Mouse (Mus musculus): ENCODE data around the gene Olfr1411.

Olfr1411 gene

DNA sequence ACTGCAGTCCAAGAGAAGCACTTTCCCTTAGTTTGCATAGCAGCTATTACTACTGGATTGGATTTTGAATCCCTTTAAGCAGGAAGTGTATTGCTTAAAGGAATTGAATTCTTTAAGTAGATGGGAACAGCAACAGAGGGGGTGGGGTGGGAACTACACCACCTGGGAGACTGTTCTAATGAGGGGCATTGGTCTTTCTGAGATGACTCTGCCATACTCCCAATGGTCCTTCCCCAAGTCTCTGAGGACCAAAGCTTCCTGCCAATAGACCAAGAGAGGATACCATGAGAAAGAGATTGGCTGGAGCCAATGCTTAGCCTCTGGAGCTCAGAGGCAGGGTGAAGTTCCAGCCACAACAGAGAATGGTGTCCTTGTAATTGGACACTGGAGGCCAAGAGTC lies at the start of gene Olfr1411:
Gene Olfr1411 (plus strand): TSS at position 301 of the 400 bp plus-strand sequence.
- DNase-seq (ENCODE audit: low spot score in 2 of 2), result no peak

DNA sequence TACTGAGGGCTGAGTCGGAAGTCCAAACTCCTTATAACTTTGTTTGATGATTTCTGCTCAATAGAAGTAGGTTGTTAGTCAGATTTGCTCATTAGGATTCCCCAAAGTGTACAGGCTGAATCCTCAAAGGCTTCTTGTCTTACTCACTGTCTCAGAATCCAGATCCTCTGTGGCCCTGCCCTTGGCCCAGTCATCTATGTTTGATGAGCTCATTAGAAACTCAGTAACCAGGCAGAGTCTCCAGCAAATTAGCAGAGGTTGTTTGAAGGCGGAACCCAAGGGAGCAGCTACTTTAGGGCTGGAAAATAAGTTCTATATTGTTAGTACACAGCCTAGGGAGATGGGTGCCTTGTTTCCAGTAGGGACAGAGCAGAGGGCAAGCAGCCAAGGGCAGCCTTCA lies 48.3 kb upstream of the Olfr1411 start:
- DNase-seq (ENCODE audit: low spot score in 2 of 2), result no peak

DNA sequence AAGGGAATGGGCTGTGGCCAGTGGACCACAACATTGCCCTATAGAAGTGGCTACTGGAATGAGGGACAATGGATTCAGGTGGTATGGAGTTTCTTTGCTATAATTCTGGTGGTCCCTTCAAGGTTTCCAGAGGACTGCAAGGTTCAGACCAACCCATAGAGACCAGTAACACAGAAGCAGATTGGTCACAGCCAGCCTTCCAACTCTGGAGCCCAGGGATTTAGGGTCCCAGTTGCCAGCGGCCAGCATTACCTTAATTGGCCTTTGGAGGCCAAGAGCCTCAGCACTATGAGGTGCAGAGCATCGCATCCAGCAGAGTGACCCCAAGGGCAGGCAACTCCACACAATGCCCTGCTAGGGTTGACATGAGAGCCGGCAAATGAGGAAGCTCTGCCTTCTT lies 23.2 kb upstream of the Olfr1411 start, which contains the start of gene Olfr1413:
Gene Olfr1413 (plus strand): TSS at position 301 of the 400 bp plus-strand sequence.
- no peak for DNase-seq (ENCODE audit: low spot score in 2 of 2)

DNA sequence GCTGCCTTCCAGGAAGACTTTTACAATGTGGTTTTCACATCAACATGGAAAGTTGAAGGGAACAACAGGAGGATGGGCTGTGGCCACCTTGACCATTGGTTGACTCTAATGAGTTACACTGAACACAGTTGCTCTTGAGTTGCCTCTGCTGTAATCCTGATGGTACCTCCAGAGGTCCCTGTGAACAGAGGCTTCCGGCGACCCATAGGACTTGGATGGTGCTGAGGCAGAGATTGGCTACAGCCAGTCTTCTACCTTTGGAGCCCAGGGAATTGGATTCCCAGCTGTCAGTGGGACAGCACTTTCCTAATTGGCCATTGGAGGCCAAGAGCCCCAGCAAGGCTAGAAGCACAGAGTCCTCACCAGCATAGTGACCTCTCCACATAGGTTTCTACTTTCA lies 8.7 kb upstream of the Olfr1411 start, which contains the start of gene Olfr1412:
Gene Olfr1412 (plus strand): TSS at position 301 of the 400 bp plus-strand sequence.
- DNase-seq (ENCODE audit: low spot score in 2 of 2), result no peak

DNA sequence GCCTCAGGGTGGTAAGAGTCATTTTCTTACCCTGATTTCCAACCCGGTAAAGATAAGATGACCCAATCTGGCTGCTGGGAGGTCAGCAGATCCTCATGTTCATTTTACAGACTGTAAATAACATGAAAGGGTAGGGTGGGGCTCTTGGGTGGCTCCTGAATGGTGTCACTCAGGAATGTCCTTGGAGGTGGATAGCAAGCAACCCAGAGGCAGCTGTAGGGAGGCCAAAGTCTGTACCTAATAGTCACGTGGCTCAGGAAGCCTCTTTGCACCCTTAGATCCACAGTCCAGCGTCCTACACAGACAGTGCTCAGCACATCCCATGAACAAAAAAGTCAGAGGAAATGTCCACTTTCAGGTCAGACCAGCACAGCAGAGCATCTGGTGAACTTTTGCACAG lies 1.8 kb downstream of the Olfr1411 start:
- DNase-seq (ENCODE audit: low spot score in 2 of 2), result no peak

DNA sequence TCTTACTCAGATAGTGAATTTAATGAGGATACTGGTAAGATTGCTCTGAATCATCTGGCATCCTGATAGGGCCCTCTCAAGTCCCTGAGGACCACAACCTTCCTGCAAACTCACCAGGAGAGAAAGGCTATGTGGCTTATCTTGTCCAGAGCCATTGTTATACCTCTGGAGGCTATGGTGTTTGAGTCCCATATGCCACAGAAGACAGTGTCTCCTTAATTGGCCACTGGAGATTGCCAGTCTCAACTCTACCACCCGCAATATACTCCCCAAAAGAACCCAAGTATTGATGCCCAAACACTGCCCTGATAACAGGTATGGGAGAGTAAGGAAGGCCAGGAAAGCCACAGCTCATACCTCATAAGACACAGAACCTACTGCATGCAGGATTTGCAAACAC lies 11.3 kb downstream of the Olfr1411 start, which contains the start of gene Olfr1410:
Gene Olfr1410 (plus strand): TSS at position 301 of the 400 bp plus-strand sequence.
- no peak for DNase-seq (ENCODE audit: low spot score in 2 of 2)

DNA sequence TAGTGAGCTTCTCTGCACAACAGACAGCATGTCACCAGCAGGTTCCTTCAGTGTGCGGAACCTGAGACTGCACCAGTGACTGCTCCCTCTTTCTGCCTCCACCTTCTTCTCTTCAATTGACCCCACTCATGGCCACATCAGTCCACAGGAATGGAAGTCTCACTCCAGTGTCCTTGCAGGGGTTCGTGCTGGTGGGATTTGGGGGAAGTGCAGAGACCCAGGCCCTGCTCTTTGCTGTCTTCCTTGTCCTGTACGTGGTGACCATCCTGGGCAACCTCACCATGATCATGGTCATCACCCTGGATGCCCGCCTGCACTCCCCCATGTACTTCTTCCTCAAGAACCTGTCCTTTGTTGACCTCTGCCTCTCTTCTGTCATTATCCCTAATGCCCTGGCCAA lies 13.5 kb downstream of the Olfr1411 start:
- no peak for DNase-seq (ENCODE audit: low spot score in 2 of 2)

DNA sequence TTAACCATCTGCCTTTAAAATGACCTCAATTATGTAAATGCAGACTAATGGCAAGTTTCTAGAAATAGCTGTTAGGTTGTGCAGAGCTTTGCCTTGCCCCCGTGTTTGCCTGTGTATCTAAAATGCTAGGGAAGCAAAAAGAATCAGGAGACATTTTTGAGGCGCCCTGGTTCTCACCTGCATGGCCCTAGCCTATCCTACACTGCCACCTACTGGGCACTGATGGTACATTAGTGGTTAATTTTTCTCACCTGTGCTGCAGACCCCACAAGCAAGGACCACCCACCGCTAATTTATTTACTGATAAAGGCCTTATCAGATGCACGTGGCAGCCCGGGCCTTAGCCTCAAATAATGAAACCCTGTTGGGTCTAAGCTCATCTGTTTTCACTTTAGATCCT lies 16.8 kb downstream of the Olfr1411 start:
- peak in 1 of 2 experiments; percentile 22 for DNase-seq (ENCODE audit: low spot score in 2 of 2)

DNA sequence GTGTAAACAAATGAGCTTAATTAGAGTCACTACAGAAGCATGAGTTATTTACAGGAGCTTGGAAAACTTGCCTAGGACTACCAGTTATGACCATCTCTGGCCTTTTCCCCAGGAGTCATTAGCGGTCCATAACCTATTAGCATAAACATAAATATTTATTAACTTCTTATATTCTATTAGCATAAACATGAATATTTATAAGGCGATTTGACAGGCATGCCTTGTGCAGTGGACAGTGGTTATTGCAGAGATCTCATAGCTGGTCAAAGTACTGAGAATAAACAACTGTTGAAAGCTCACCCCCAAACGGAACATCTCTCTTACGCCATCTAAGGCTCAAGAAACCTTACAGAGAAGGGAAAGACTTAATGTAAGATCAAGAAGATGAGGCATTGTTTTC lies 19.0 kb downstream of the Olfr1411 start:
- no peak for DNase-seq (ENCODE audit: low spot score in 2 of 2)

DNA sequence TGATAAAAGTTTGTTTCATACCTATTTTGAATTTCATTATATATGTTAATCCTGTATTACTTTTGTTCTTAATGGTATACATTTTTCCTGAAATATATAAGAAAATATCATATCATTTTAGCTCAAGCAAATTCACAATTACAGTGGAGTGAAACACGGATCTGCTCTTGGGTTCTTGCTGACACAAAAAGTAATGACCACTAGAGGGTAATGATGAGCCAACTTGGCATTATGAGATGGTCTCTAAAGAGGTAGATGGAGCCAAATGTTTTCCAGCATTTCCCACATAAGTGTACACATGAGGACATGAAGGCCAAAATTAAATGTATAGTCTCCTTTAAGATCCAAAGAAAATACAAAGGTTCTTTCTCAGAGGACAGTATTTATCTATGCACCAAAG lies 20.3 kb downstream of the Olfr1411 start:
- no peak for DNase-seq (ENCODE audit: low spot score in 2 of 2)

DNA sequence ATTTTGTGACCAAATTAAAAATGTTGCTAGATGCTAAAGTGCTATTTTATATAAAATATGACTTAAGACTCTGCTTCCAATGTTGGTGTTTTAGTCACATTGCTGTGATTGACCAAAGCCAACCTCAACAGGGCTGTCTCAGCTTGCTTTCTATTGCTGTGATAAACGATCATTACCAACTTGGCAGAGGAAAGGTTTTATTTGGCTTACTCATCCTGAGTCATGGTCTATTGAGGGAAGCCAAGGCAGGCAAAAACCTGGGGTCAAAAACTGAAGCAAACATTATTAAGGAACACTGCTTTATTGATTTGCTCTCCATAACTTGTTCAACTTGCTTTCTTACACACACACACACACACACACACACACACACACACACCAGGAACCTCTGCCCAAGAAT lies 21.8 kb downstream of the Olfr1411 start:
- DNase-seq (ENCODE audit: low spot score in 2 of 2), result no peak

DNA sequence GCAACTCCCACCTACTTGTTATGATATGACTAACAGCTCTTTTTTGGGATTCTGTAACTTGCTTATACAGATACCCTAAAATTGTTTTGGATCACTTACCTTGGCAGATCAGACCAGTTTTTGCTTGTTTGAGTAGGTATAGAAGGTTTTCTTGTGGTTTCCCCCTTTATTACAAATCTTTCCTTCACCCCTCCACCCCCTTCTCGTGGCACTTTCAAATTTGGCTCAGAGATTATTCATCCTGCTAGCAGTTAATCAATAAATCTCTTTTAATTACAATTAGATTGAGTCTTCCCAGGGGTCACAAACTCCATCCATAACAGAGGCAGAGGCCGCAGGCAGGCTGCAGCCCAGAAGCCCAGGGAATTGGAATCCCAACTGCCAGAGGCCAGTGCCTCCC lies 23.3 kb downstream of the Olfr1411 start, which contains the start of gene Olfr12:
Gene Olfr12 (plus strand): TSS at position 301 of the 400 bp plus-strand sequence.
- no peak for DNase-seq (ENCODE audit: low spot score in 2 of 2)

DNA sequence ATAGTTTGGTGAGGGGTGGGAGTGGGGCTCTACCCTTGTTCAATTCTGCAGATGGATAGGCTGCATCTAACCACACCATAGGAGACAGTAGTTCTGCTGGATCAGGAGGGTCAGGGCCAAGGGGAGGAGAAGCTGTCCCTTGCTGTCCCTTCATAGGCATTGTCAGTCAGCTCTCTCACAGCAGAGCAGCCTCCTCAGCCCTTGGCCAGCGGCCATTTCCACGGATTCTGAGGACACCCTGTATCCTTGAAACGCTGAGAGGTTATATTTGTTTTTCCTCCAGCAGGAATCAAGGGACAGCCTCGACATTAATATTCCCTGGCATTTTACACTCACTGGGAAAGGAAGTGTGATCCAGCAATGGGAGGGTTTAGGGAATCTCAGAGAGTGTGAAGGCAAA lies 24.1 kb downstream of the Olfr1411 start:
- no peak for DNase-seq (ENCODE audit: low spot score in 2 of 2)

DNA sequence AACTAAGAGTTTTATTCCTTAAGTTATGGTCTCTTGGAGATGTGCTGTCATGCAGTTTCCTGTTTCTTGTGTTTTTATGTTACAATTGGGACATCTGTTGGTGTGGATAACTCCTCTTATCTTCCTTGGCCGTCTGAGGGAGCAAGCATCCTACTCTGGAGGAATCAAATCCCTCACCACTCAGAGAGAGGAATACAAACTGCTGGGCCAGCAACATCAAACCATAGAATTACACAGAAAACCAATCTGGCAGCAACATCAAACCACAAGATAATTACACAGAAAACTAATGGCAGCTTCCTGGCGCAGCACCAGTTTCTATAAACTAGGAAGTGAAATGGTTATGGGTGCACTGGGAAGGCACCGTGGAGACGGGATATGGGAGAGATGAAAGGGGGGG lies 34.0 kb downstream of the Olfr1411 start:
- DNase-seq (ENCODE audit: low spot score in 2 of 2), result no peak

DNA sequence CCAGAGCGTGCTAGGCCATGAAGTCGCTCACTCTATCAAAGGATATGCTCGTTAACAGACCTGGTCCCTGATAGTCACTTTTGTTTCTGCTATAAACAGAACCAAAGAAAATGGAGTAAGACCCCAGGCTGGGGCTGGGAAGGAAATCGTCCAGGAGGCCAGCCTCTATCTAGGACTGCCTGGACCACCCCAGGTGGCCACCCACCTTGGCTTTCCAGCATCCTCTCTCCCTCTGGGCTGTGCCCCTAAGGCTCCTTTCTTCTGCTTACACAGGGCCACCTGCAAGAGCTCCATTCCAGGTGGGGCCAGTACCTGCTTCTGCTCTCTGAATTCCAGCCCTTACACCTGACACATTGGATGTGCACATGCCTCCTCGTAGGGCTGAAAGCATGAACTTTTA lies 38.0 kb downstream of the Olfr1411 start:
- no peak for DNase-seq (ENCODE audit: low spot score in 2 of 2)

DNA sequence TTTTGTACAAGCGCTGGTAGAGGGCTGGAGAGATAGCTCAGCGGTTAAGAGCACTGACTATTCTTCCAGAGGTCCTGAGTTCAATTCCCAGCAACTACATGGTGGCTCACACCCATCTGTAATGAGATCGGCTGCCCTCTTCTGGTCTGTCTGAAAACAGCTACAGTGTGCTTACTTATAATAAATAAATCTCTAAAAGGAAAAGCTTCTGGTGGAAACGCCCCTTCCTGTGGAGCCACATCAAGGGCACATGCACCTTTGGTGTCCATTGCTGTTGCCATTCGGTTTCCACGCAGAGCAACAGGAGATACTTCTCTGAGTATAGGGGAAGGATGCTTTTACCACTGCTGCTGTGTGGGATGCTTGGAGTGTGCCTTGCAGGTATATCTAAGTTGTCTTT lies 38.7 kb downstream of the Olfr1411 start:
- no peak for DNase-seq (ENCODE audit: low spot score in 2 of 2)

DNA sequence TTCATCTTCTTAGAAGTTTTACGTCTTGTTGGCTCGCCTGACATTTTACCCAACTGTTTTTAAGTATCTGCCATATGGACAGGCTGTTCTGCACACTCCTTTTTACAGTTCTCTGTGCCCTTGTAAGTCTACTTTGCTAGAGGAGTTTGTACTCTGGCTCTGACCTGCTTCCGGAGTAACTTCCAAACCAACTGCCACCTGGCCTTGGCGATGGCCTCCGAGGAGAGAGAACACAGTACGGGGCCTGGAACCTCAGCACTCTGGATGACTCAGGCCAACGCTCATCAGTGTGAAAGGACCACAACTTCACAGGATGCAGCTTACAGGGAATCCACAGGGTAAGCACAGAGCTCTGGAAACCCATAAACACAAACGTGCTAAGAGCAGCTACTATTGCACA lies 39.5 kb downstream of the Olfr1411 start:
- no peak for DNase-seq (ENCODE audit: low spot score in 2 of 2)

DNA sequence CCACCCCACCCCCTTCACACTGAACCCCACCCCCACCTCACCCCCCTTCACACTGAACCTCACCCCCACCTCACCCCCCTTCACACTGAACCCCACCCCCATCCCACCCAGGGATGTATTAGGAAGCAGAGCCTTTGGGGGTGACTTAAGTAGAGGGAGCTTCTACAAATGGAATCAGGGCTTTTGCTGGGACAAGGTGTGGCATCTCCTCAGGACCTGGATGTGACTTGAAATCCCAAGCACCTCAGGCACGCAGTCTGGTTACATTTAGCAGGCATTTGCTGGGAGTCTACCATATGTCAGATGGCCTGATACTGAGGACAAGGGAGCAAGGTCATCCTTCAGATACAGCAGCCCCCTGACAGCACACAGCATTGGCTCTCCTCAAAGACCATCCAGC lies 40.4 kb downstream of the Olfr1411 start:
- DNase-seq (ENCODE audit: low spot score in 2 of 2), result no peak

DNA sequence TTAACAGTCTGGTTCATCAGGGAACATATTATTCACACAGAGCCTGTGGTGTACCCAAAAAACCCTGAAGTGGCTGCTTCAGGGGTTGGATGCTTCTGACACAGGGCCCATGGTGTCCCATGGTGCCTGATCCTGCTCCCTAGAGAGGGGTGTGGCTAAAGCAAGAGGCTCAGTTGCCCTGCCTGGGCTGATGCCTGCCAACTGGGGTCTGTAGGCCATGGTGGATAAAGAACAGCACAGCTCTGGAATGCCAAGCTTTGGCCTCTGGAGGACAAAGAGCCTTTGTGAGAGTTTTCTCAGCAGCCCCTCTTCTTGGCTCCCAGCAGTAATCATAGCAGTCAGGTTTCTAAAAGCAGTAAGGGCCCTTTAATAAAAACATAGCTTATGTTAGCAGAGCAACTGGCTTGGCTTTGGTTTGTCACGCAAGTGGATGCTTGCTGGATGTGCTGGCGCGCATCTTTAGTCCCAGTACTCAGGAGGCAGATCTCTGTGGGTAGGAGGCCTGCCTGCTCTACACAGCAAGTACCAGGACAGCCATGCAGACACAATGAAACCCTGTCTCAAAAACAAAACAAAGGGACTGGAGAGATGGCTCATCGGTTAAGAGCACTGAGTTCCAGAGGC lies 40.9 kb downstream of the Olfr1411 start:
- no peak for DNase-seq (ENCODE audit: low spot score in 2 of 2)

DNA sequence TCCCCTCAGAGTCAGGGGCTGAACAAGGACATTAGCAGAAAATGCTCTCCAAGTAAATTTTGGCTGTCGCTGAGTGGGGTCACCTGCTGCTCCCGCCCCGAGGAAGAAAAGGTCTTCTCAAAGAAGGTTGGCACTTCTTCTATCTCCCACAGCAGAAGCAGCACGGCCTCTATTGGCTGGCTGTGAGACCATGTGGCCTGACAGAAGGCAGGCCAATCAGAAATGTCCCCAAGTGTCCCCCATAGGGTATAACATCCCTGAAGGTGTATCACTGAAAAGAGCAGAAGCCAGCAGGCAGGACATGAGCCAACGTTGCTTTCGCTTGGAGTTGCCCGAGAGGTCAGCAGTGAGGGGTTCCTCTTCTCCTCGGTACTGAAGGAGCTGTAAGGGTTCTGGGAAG lies 41.8 kb downstream of the Olfr1411 start:
- DNase-seq (ENCODE audit: low spot score in 2 of 2), result no peak

DNA sequence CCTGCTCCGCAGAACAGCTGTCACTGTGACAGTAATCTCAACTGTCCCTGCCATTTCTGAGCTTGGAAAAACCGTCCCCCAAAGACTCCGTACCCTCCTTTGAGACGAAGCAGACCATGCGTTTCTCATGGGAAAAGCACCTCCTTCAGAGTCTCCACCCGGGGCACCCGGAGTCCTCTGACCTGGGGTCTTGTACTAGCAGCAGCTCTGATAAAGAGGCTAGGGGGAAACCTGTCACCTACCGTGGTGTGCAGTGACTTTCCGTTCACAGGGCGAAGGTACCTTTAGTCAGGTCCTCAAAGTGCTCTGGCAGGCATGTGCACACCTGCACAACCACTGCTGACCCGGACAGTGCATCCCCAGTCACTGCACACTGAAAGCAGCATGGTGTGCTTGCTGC lies 42.5 kb downstream of the Olfr1411 start:
- no peak for DNase-seq (ENCODE audit: low spot score in 2 of 2)

DNA sequence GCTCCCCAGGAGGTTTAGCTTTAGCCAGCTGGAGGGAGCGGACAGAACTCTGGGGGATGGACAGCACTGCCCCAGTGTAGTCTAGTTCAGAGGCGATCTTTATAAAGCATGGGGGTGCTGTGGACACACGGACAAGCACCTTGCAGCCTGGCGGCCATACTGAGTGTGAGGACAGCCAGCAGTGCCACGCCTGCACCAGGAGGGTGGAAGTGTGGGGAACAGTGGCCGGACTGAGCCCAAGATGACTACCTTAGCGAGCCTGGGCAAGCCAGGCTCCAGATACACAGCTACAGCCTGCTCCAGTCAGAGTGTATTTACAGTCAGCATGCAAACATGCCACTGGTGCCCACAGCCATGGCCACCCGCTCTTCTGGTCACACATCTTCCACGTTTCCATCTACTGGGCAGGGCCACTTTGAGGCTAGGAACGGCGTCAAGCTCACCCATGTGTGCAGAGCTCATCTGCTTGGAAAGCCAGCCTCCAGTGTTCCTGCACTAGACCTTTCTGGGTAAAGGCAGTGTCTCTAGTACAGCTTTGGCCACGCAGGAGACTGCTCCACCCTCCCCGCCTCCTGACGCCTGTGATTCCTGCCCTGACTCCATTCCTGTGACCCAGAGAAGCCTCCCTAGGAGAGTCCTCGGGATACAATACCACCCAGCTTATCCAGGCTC lies 43.4 kb downstream of the Olfr1411 start:
- DNase-seq (ENCODE audit: low spot score in 2 of 2), result no peak

DNA sequence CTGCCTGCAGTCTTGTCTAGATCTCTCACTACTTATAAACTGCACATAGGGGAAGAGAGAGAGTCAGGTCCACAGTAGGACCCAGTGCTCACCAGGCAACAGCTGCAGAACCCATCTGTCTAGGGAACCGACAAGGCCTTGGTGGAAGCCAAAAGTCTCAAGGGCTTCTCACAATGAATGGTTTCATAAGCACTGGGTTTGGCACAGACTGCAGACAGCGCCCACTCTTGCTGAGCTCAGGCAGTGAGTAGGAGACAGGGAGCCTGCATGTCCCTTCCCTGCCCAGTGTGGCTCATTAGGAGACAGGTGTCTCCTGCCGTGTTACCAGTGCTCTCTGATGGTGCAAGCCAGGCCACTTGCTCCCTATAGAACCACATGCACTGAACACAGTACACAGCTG lies 44.0 kb downstream of the Olfr1411 start:
- peak; percentile 73 to 79 for DNase-seq (ENCODE audit: low spot score in 2 of 2)

Measured in right cerebral cortex, postnatal 36 days (tissue).